18 mouse cellular contexts compared by ENCODE assay signal in genomic region chr16:73473502-73473901, GRCm38 (mm10).
"Had no signal": no experiment of that assay in that cellular context is flagged by ENCODE, and none has a peak within 500 bp of the region (broad histone marks: within the 10 kb centered on the region; RNA-seq: fewer than 3 reads in every experiment).

No protein-coding gene starts in this region.

- H3K36me3 ChIP-seq: hindbrain, embryonic 15.5 days; kidney, embryonic 15.5 days; limb, embryonic 12.5 days; midbrain, embryonic 10.5 days; neural tube, embryonic 13.5 days had no signal

- H3K27me3 ChIP-seq: hindbrain, embryonic 15.5 days; kidney, embryonic 15.5 days; limb, embryonic 12.5 days; neural tube, embryonic 13.5 days had no signal

- H3K9me3 ChIP-seq: hindbrain, embryonic 15.5 days; kidney, embryonic 15.5 days; limb, embryonic 12.5 days; midbrain, embryonic 10.5 days; neural tube, embryonic 13.5 days had no signal

- H3K9ac ChIP-seq: hindbrain, embryonic 15.5 days; kidney, embryonic 15.5 days; limb, embryonic 12.5 days; liver, embryonic 14.5 days; lung, embryonic 14.5 days; neural tube, embryonic 13.5 days had no signal

- H3K27ac ChIP-seq: hindbrain, embryonic 15.5 days; kidney, embryonic 15.5 days; layer of hippocampus, adult 2 months; limb, embryonic 12.5 days; liver, embryonic 14.5 days; midbrain, embryonic 10.5 days; neural tube, embryonic 13.5 days had no signal

- ATAC-seq: intestine, embryonic 16.5 days; midbrain, embryonic 16.5 days had no signal

- H3K4me3 ChIP-seq: hindbrain, embryonic 15.5 days; kidney, embryonic 15.5 days; layer of hippocampus, adult 2 months; limb, embryonic 12.5 days; midbrain, embryonic 10.5 days; neural tube, embryonic 13.5 days had no signal

- H3K4me2 ChIP-seq: hindbrain, embryonic 15.5 days; kidney, embryonic 15.5 days; limb, embryonic 12.5 days; lung, embryonic 14.5 days; neural tube, embryonic 13.5 days had no signal

- DNase-seq: kidney, adult 2 months; kidney, postnatal 4 days; liver; lung, embryonic 14.5 days; retina, postnatal 1 day; right cerebral cortex, postnatal 4 days; spleen, adult 18-20 months; thymus, adult 18-20 months; thymus, postnatal 25 days had no signal

- H3K4me1 ChIP-seq: hindbrain, embryonic 15.5 days; kidney, embryonic 15.5 days; limb, embryonic 12.5 days; midbrain, embryonic 10.5 days; neural tube, embryonic 13.5 days had no signal
